Mouse (Mus musculus) left cerebral cortex, postnatal 25 days (tissue): Measurements from ENCODE around the gene Axdnd1. TPM values are rescaled to one million over a fixed set of nuclear protein-coding genes. Genes with fewer than 3 reads are reported as not detected.
A peak's percentile ranks its signal among the peaks of the same experiment; 100 is the strongest.
"Not testable (repeated sequence)": the region's sequence is repeated elsewhere in the genome, so short reads cannot be mapped to it uniquely, and the experiment has no call there.

Experiments
- DNase-seq, 2 experiments: peaks; one replicate each; pipeline ENCODE4 v3.0.0; 2022; ENCODE audit warnings: low spot score in 2 of 2, mixed read lengths in 1 of 2
- intact Hi-C: fragments of 180-260 bp; cut with DNase I; formaldehyde crosslinking; loops from one replicate; pipeline ENCODE4 v1.15.1; 2025
- total RNA-seq, 2 experiments: library from RNA; stranded (reverse); gene quantifications; 2 replicates each; pipeline ENCODE4 v1.2.3; 2021

The Axdnd1 gene
- total RNA-seq, 2 experiments from 2014 or later: 0.48 to 0.64 TPM

GRCm38 (mm10) chr1:156350441-156350840 lies 70.5 kb downstream of the Axdnd1 start:
- intact Hi-C loops: no loop called here
- DNase-seq: no peak

- intact Hi-C loops: no loop called here
- DNase-seq: peak in 1 of 2 experiments; percentile 3
Observed at GRCm38 (mm10) chr1:156349031-156349430, 71.9 kb downstream of the Axdnd1 start.

DNA sequence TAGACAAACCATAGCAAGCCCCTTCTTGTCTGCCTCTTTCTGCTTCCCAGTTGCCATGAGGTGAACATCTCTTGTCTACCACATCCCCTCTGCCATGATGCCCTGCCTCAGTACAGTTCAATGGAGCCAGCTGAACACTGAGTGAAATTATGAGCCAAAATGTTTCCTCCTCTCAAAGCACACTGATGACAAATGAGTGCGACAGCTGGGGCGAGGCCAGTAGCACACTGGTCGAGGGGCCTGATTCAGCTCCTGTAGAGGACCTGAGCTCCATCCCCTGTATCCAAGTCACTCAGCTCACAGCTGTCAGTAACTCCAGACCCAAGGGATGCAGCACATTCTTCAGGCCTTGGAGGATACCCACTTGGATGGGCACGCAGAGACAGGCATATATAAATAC lies 75.3 kb downstream of the Axdnd1 start:
- no peak for DNase-seq
- intact Hi-C loops: no loop called here

- intact Hi-C loops: no loop called here
- DNase-seq: no peak
Observed at GRCm38 (mm10) chr1:156344433-156344832, 76.5 kb downstream of the Axdnd1 start.

DNA sequence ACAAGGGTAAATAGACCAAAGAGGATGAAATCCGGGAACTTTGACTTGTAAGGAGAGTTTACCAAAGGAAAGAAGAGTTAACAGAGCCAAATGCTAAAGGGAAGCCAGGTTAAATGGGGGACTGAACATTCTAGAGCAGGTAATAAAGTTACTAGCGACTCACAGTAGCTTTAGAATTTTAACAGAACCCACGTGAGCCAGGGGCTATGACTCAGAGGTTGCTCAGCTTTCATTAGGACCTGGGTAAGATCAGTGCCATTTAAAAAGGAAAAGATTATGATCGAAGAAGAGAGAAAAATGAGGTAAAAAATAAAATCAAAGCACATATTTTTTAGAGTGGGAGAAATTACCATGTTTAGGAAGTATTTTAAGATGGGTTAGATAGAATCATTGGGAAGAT lies 80.1 kb downstream of the Axdnd1 start:
- intact Hi-C loops: no loop called here
- DNase-seq: no peak

DNA sequence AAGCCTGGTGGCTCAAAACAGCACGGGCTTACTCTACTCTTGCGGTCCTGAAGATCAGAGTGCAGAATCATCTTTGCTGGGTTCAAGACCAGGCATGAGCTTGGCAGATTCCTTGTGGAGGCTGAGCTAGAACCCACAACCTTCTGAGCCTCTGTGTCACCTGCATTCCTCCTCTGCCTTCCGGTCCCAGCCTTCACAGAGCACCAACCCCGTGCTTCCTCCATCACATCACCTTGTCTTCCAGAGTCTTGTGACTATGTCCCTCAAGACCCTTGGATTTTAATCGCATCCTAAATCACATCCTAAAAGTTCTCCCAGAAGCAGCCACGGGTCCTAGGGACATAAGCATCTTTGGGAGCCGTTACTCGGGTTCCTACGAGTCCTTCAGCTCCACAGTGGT lies 97.8 kb downstream of the Axdnd1 start:
- DNase-seq: no peak
- intact Hi-C loops: no loop called here

- intact Hi-C loops: no loop called here
- DNase-seq: no peak
Observed at GRCm38 (mm10) chr1:156310630-156311029, 110.3 kb downstream of the Axdnd1 start, which contains the start of gene Nphs2. Gene Nphs2 (plus strand): TSS chr1:156310727.

GRCm38 (mm10) chr1:156308595-156308994 lies 112.4 kb downstream of the Axdnd1 start:
- DNase-seq: no peak
- intact Hi-C loops: no loop called here

DNA sequence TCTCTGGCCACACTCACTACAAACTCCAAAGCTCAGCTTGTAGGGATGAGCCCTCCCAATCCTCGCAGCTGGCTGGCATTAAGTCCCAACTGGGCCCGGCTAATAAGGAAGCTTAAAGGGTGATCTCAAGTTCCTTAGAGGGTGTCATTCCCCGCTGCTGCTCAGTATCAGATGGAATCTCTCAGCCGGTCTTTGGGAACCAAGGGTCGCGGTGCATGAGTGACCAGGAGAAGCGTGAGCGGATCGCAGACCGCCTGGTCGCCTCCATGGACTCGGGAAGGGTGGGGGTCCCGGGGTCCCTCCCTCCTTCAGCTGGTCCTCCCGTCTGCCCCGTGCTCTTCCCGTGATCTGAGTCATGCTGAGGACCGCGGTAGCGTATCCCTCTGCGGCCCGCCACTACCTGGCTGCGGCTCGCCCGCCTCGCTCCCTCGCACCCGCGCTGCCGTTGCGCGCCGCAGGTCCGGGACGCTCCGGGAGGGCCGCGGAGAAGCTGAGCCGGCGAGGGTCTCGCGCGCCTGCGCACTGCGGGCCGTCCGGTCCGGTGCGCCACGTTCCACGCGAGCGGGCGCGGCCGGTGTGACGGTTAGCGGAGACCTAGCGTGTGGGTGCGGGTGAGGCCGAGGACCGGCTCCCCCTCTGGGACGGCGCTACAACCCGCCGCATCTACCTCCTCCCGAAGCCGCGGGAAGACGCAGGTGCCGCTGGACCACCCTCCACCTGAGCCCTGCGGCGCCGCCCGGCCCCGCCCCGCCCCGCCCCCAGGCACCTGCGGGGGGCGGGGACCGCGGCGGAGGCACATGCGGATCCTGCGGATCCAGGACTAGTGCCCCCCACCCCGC lies 117.8 kb downstream of the Axdnd1 start, which contains the start of gene Tdrd5:
TSS of gene Tdrd5 (minus strand) at position 754 of the 839 bp plus-strand sequence.
- DNase-seq: peak; percentile 53 to 62
- intact Hi-C loops: no loop called here

- intact Hi-C loops: no loop called here
Observed at GRCm38 (mm10) chr1:156290016-156290415, 130.9 kb downstream of the Axdnd1 start.

GRCm38 (mm10) chr1:156289222-156289587 lies 131.8 kb downstream of the Axdnd1 start:
- DNase-seq, intact Hi-C loops: not testable (repeated sequence)

More at GRCm38 (mm10) chr1:156290016-156290415, 130.9 kb downstream of the Axdnd1 start:
- DNase-seq: no peak

DNA sequence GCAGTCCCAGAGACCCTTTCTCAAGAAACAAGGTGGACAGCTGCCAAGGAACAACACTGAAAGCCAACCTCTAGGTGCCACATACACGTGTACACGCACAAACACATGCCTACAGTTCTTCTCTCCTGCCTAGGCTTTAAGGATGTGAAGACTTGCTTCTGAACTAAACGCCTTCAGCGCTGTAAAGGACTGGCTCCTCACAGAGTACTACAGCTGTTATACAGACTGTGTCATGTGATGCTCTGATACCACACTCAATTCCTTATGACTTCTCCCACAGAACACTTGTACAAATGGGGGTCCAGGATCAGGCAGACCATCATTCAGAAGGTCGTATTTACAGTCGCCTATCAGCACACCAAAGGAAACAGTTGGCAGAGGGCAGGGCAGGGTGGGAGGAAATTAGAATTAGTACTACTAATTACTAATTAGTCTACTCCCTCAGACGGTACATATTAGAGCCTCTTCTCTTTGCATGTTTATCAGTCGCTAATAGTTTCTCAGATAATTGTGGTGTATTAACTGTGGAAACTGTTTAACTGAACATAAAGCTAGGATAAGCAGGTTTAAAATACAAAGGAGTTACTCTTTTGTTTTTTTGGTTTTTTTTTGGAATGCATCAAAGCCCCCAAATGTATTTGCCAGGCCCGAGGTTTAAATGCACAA lies 132.3 kb downstream of the Axdnd1 start:
- no peak for DNase-seq

GRCm38 (mm10) chr1:156285541-156285896 lies 135.4 kb downstream of the Axdnd1 start:
- DNase-seq: no peak
- intact Hi-C loops: no loop called here

More for the DNA sequence above, 132.3 kb downstream of the Axdnd1 start:
- intact Hi-C loops: no loop called here

DNA sequence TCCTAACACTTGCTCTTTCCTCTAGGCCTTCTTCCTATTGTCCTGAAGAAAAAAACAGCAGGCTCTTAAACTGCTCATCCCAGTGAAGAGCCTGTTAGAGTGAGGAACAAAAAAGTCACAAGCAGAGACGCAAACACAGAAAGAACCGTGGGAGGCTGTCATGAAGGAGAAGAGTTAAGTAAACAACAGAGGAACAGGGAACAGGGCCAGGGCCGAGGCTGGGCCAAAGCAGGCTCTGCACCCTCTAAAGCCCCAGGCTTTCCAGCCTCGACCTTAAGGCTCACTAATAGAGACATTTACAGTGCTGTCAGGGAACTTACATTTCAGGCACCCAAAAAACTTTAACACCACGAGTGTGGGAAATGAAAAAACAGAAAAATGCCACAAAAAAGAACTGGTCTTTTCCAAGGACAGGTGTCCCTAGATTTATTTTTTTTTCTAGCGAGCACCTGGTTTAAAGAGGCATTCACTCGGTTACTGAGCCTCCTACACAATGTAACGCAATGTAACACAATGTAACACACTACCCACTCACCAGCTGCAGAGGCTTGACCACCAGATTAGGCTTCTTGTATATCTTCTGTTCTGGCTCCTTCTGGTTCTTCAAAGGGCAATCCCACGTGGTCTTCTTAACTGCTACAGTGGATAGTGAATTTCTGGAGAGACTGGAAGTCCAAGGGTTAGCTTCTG lies 136.0 kb downstream of the Axdnd1 start:
- intact Hi-C loops: no loop called here
- peak; percentile 43 to 80 for DNase-seq

- intact Hi-C loops: no loop called here
Observed at GRCm38 (mm10) chr1:156284207-156284606, 136.8 kb downstream of the Axdnd1 start.

DNA sequence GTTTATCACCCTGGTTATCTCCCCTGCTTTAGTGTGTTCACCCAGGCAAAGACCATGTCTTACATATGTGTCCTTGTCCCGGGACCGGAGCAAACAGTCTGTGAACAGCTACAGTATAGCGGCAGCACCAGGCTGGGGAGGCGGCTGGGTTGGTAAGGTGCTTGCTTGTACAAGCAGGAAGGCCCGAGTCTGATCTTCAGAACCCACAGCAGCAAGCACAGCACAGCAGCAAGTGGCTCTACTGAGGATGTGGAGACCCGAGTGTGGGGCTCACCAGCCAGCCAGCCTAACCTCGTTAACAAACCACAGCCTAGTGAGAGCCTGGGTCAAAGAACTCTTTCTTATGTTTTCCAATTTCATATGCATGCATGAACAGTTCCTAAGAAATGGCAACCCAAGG lies 140.8 kb downstream of the Axdnd1 start:
- intact Hi-C loops: no loop called here
- no peak for DNase-seq

More at GRCm38 (mm10) chr1:156284207-156284606, 136.8 kb downstream of the Axdnd1 start:
- no peak for DNase-seq

- intact Hi-C loops: no loop called here
- no peak for DNase-seq
Observed at GRCm38 (mm10) chr1:156273647-156274046, 147.3 kb downstream of the Axdnd1 start.
